Mouse (Mus musculus) monocyte, adult 59 days (primary cell): ENCODE results near the gene Rnf11. TPM values are rescaled to one million over a fixed set of nuclear protein-coding genes. Genes with fewer than 3 reads are reported as not detected.

Source experiments
- total RNA-seq, 2 experiments: library from RNA; stranded (reverse); gene quantifications; one replicate each; pipeline ENCODE4 v1.2.4; 2023

The Rnf11 gene
- total RNA-seq, result 10 to 100 TPM; 21.8 to 23.3 TPM

GRCm38 (mm10) chr4:109484621-109485020 lies at the start of gene Rnf11:
Rnf11 (minus strand) TSS chr4:109484728.

GRCm38 (mm10) chr4:109531111-109531510 lies 46.6 kb upstream of the Rnf11 start, which contains the start of gene 4930522H14Rik:
4930522H14Rik (minus strand) TSS chr4:109531297.

GRCm38 (mm10) chr4:109406486-109407175 lies 77.9 kb downstream of the Rnf11 start, which contains the start of gene Ttc39a:
Ttc39a (plus strand) TSS chr4:109406623.

Other genes with a start within 250 kb of the Rnf11 start
- gene Eps15, start 204.5 kb downstream of the Rnf11 start, total RNA-seq, result 100 to 1,000 TPM; 122 to 129 TPM
- gene Ttc39a, start 78.1 kb downstream of the Rnf11 start, total RNA-seq, result under 1 TPM in 1 of 2 experiments, not detected in 1; 0.91 TPM
- gene 4930522H14Rik, start 46.6 kb upstream of the Rnf11 start, total RNA-seq, result not detected
- 1 to 10 TPM; 6.1 to 8.0 TPM for gene Cdkn2c, start 182.5 kb upstream of the Rnf11 start, total RNA-seq
- gene Faf1, start 191.9 kb upstream of the Rnf11 start, total RNA-seq, result 10 to 100 TPM; 19.0 to 20.5 TPM